9 mouse cellular contexts compared by ENCODE assay signal in the genomic region with DNA sequence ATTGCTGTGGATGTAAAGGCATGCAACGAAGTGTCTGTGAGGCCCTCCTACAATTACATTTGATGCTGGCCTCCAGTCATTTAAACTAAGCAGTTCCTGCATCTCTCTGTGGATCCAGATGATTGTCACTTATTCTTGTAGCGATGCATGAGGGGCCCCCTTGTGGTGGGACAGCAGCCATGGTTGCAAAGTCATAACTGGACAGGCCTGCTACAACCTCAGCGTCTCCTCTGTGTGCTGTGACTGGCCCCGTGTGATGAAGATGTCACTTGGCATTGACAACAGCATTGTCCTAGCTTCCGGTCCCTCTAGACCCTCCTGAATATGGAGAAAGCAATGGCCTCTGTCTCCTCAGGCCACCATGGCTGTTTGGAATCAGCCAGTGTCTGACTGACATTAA.
A peak's percentile ranks its signal among the peaks of the same experiment; 100 is the strongest.
DNase-seq lines count a peak whose midpoint lies in the region; ATAC-seq and TF ChIP-seq lines count a peak whose summit lies in the region.
"Had no signal": no experiment of that assay in that cellular context is flagged by ENCODE, and none has a peak within 500 bp of the region (broad histone marks: within the 10 kb centered on the region; RNA-seq: fewer than 3 reads in every experiment).

No protein-coding gene starts in this region.

- peak overlapping the region; percentile 40; the same call in 1 of the 2 replicates for H3K27ac ChIP-seq in olfactory bulb, adult 2 months (ENCODE audit: insufficient read depth, low read depth, low read length)
- H3K27ac ChIP-seq: embryonic facial prominence, embryonic 15.5 days had no signal

- TF ChIP-seq CTCF in olfactory bulb, adult 2 months (IDR thresholded peaks at IDR 0.05; ENCODE audit: insufficient read depth, low read depth, low read length) = no peak

- peaks cover 15% of the 10 kb centered on the region for H3K4me1 ChIP-seq in olfactory bulb, adult 2 months (ENCODE audit: control insufficient read depth, insufficient read depth, low read length)

- peak; percentile 58 to 72 for DNase-seq in right cerebral cortex, postnatal 10 days (ENCODE audit: low spot score in 2 of 2)
- no peak for DNase-seq in right cerebral cortex, postnatal 36 days (ENCODE audit: low spot score in 2 of 2)
- peak; percentile 69 for DNase-seq in adrenal gland, adult 2 months
- peak; percentile 44 for DNase-seq in embryo, embryonic 11 days
- peak; percentile 65 to 74 for DNase-seq in lung, adult 18-20 months

- WGBS in olfactory bulb, adult 2 months = 65% methylated on average over 5 of the region's 5 CpGs

- no peak for TF ChIP-seq POLR2A in olfactory bulb, adult 2 months (IDR thresholded peaks at IDR 0.05; ENCODE audit: insufficient read depth, low read depth, low read length)

- peak; percentile 45 to 81; a peak in 3 of 4 replicates for ATAC-seq in hematopoietic stem cell, adult 5-6 weeks (replicated peaks in 1 of 2; ENCODE audit: insufficient read depth in 1 of 2, low FRiP score in 2 of 2, low TSS enrichment in 1 of 2, low read depth in 1 of 2, poor library complexity in 2 of 2, severe bottlenecking in 2 of 2)
- no peak for ATAC-seq in inflammation-experienced regulatory T-cells, adult 6 months

- H3K4me3 ChIP-seq in olfactory bulb, adult 2 months (ENCODE audit: insufficient read depth, low read depth, low read length) = no peak overlapping the region
- H3K4me3 ChIP-seq: embryonic facial prominence, embryonic 15.5 days had no signal

Comparison
In these comparisons a context has a peak if more than half of its experiments do, and no peak if none do; other contexts are left out.
1. DNase-seq: peak in right cerebral cortex, postnatal 10 days (2 of 2), adrenal gland, adult 2 months (single experiment), embryo, embryonic 11 days (single experiment) and lung, adult 18-20 months (2 of 2); none in right cerebral cortex, postnatal 36 days (0 of 2).